Mouse (Mus musculus) inflammation-experienced regulatory T-cells, adult 6 months (primary cell): ENCODE data around the gene Apoh. TPM values are rescaled to one million over a fixed set of nuclear protein-coding genes. Genes with fewer than 3 reads are reported as not detected.

Source experiments
- ATAC-seq: one replicate; pipeline ENCODE4 v1.8.0; 2017
- polyA plus RNA-seq, 3 experiments: library from polyadenylated mRNA; unstranded; fragments of 100-300 nt; shearing (Covaris generic); gene quantifications; one replicate each; pipeline ENCODE4 v1.2.1; 2017

Apoh gene
- polyA plus RNA-seq, 3 experiments from 2014 or later, result not detected

DNA sequence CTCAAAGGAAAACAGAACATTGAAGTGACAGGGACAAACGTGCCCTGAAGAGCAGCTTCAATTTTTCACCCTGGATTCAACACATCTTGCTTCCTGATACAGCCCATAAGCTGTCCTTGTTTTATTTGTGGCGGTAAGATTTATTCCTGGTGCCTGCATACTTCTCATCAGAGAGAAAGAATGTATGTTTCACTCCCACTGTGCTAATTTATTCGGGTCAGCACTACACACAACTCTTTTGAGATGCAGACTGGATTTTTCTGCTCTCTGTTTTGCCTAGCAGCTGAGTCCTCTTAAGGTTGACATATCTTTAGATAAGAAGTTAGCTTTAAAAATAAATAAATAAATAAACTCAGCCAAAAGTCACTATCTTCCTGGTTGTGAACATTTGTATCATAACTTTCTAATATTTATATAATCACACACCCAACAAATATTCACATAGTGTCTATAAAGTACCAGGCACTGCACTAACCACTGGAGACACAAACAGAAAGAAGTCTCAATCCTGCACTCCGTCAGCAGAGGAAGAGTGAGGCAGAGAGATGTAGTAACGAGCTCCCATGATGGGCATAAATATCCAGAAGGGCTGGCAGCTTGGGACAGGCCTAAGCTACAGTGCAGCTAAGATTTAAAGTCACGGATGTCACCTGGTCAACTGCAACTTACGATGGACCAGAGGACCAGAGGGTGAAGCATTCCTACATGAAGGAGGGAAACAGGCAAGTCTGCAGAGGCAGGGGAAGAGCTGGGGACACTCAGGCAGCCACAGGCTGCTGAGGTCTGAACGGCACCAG, 9.4 kb upstream of the Apoh start:
- no peak for ATAC-seq

DNA sequence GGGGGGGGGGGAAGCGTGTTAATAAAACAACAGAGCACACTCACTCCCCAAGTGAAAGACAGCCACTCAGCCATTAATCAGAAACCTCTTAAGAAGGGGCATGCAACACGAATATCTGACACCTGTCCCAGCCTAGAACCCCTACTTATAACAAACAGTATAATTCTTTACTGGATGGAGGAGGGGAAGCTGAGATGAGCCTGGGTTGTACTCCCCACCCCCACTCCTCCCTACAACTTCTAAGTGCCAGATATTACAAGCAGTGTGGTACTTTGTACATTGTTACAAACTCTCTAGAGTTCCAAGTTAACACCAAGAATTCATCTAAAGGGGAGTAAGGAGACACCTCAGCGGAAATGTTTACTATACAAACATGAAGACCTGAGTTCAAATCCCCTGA, 8.5 kb upstream of the Apoh start:
- ATAC-seq, result no peak

DNA sequence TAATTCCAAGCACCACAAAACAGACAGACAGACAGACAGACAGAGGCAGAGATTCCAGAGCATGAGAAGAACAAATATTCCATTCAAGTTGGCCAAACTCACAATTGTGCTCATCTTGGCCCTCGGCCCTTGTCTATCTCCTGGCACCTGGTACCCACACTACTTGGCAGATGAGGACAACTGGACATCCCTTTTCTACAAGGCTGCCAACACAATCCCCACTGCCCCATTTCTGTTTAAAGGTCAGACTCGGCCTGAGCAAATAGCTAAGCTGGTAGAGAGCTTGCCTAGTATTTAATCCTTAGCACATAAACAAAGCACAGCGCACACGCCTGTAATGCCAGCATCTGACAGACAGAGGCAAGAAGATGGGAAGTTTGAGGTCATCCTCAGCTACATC, 7.6 kb upstream of the Apoh start:
- ATAC-seq, result no peak

DNA sequence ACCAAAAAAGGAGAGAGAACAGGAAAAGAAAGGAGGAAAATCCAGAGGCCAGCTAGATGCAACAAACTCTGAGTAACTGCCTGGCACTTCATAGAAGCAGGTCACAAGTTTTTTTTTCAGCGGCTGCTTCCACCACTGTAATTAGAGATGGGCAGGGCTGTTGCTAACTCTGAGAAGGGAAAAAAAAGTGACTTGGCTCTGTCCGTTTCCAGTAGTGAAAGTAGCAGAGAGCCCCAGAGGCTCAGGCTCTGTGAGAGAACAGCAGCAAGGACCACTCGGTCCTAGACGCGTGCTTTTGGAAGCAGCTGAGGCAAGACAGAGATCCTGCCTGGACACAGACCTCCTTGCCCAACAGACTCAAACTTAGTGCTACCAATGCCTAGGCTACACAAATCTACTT, 6.7 kb upstream of the Apoh start:
- ATAC-seq, result no peak

DNA sequence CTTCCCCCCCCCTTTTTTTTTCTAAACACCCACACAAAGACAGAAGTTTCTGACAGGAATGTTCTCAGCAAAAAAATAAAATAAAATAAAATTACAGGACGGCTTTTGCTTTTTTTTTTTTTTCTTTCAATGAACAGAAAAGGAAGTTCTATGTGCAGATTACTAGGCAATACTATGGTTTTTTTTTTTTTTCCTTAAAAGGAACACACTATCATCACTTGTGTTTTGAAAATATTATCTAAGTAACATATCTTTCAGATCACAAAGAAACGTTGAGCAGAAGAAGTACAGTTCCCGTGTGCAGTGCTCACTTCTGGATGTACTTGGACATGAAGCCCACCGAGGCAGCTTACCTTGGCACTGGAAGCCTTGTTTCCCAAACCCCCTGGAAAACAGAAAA, 2.9 kb upstream of the Apoh start:
- ATAC-seq, result no peak

DNA sequence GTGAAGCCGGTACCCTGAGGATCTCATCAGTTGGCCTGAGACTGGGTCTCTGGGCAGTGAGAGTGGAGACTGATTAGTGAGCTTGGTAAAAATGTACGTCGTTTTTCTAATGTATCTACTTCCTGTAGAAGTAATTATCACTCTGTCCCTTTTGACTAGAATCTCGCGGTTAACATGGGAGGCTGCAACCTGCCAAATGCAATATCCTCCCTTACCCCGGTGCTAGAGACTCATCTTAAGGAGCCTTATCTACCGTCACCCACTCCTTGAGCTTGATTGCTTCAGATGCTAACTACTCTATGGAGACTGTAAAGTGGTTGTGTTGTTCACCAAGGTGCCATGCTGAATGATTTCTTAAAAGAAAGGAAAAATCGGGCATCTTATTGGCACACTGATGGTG, 1.4 kb upstream of the Apoh start:
- ATAC-seq, result peak; percentile 49

DNA sequence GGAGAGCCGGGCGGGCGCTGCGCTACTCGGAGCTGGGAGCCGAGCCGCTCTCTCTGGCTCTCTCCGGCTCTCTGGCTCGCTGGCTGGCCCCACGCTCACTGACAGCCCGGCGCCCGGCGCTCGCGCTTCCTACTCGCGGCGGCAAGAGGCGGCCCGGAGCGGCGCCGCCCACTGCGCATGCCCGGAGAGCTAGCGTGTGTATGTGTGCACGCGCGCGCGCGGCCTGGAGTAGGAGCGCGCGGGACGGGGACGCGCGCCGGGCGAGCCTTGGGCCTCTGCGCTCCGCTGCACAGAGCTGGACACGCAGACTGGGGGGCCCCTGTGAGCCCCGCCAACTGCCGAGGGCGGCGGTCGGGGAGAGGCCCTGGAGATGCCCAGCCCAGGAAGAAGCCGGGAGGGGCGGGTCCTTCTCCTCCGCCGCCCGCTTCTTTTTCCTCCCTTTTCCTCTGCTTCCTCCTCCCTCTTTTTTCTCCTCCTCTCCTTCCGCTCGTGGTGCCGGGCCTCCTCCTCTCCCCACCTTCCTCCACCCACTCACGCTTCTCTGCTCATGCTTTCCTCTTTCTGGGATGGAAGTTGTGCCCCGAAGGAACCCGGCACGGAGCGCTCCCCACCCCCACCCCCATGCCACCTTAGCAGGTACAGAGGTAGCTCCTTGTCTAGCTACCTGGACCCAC, 772 bp downstream of the Apoh start, which contains the start of gene Prkca:
Prkca (minus strand) TSS at position 140 of the 674 bp plus-strand sequence.
- ATAC-seq, result peak; percentile 65

DNA sequence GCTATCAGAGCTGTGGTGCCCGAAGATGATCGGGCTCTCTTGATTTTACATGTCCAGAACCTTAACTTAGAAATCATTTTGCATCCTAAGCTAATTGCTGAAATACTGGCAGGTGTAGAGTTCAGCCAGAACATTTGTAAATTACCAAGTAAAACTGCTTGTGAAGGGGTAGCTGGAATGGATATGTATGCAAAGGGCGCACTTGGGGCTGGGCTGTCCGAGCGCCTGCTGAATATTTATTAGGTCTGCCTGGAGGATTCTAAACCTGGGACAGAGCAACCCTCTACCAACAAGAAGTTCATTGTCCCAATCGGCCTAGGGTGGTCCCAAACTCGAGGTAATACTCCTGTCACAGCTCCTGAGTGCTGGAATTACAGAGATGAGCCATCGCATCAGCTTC, 1.6 kb downstream of the Apoh start:
- no peak for ATAC-seq

DNA sequence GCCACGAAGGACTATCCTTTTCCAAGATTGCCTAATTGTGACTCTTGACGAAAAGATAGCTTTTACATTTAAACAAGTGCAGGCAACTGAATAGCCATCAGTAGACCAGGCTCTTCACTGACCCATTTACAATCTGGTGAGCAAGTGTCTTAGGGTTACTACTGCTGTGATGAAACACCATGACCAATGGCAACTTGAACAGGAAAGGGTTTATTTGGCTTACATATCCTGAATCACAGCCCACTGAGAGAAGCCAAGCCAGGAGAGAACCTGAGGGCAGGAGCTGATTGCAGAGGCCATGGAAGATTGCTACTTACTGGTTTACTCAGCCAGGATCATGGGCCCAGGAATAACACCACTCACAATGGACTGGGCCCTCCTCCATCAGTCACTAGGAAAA, 2.2 kb downstream of the Apoh start:
- no peak for ATAC-seq

DNA sequence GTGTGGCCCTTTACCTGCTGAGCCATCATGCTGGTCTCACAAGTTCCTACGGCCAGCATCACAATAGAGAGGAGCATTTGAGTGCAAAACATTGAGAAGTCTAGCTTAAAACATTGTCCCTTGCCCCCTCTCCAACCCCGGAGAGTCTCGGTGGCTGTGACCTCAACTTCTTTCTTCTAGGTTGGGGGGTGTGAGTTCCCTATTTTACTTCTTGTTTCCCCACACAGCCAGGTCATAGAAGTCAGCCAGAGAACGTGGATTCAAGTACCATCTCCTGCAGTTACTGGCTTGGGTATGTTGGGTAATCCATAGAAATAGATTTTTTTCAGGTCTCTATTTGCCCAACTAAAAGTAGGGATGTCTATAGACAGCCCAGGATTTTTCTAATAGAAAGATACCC, 7.6 kb downstream of the Apoh start:
- no peak for ATAC-seq

DNA sequence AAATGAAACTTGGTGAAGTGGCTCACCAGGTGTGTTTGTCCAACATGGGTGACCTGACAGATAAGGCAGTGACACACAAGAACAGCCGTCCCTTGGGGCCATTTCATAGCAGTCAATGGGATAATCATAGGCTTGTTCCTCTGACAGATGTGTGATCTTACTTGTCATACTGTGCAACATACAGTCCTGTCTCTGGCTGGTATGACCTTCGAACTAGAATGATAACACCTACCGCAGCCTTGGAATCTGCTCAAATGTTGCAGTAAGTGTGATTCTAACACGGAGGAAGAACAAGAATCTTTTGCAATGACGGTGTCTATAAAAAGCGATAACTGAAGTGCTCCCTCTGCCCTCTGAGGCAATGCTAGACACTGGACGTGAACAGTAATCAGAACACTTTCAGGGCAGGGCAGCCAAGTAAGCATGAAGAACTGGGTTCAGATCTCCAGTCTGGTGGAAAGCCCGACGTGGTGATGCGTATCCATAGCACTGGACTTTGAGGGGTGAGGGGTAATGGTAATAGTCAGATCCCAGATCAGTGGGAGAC, 9.8 kb downstream of the Apoh start:
- no peak for ATAC-seq

DNA sequence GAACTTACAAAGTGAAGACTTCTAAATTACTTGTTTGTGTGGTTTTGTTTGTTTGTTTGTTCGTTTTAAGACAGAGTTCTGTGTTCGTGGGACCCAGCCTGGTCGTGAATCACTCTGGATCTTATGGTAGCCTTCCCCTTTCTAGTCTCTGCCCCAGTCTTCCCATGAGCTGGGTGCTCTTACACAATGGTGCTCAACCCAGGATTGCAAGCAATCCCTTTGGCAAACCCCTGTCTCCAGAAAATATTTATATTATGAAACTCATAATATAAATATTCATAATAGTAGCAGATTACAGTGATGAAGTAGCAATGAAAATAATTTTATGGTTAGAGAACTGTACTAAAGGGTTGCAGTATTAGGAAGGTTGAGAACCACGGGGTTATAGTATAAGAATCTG, 12.9 kb downstream of the Apoh start:
- no peak for ATAC-seq

DNA sequence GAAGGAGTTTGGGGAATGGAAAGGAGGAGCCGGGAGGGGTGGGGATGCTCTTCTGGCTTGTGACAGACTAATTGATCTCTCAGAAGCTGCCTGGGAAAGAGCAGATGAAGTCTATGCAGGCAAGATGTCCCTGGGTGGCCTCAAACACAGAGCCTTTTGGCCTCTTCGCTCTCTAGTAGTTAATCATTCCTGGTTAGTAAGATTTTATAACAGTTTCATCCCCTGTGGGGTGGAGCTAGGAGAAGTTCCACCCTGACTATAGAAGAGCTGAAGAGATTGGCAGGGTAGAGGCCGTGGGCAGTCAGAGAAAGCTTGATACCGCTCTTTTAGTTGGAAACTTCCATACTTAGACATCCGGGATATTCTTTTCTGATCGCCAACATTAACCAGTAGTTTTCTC, 15.8 kb downstream of the Apoh start:
- ATAC-seq, result no peak

DNA sequence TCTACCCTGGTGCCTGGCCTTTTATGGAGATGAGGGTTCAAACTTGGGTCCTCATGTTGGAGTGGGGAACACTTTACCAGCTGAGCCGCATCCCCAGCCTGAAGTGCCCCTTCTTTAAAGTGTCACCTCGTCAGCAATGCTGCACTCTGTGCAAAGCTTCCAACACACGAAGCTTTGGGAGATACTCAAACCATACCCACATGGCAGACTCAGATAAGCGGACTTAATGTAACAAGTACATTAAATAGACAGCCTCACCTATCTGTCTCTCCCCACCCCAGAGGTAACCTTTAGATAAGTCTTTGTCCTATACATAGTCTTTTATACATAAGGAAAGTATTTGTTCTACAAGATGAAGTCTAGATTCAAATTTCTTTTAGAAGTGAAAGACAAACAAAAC, 17.8 kb downstream of the Apoh start:
- no peak for ATAC-seq

DNA sequence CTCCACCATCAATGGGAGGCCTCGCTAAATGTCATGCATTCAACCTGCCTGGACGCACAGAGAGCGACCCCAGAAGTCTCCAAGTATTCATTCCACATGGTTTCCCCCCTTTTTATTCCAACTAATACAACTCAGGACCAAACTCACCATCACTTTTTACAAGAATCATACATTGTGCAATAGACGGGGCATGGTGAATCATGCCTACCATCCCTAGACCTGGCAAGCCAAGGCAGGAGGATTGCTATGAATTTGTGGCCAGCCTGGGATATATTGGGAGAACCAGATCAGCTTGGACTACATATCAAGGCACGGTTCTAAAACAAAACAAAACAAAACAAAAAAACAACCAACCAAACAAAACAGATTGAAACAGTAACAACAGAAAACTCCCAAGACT, 19.8 kb downstream of the Apoh start:
- no peak for ATAC-seq

DNA sequence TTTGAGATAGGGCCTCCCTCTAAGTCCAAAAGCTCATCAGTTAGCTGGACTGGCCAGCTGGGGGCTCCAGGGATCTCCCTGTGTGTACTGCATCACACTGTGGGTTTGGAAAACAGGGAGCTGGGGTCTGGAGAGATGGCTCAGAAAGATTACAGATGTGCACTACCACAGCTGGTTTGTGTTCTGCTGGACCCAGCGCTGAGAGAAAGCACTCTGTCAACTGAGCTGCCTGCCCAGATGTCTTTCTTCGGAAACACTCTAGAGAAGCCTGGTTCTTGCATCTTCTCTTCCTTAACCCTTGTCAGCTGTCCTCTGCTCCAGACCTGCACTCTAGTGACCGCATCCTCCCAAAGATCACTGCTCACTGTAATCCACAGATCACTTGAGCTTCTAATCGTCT, 20.8 kb downstream of the Apoh start:
- ATAC-seq, result no peak

DNA sequence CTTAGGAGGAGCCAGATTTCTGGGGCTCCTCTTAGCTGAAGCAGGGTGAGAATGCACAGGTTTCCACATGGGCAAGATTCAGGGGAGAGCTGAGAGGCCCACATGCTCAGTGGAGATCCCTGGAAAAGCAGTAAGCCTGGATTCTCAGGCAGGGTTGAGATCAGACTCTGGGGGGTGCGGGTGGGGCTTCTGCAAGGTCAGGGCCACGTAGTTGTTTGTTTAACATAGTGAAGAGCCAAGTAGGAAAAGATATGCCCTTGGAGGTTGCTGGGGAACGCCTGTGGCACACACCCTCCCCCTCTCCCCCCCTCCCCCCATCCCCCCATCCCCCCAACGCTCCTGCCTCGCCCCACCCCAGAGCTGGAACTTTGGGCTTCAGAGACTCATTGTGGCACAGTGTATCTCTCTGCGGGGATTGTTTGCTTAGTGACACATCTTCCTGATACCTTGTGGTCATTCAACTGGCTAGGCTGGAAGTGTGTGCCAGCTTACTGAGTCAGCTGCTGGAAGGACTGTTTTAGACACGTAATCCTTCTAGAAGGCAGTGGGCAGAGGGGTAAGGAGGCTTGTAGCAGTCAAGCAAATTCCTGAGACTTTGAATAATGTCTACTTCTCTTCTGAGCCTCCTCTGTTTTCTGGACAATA, 21.9 kb downstream of the Apoh start:
- no peak for ATAC-seq

DNA sequence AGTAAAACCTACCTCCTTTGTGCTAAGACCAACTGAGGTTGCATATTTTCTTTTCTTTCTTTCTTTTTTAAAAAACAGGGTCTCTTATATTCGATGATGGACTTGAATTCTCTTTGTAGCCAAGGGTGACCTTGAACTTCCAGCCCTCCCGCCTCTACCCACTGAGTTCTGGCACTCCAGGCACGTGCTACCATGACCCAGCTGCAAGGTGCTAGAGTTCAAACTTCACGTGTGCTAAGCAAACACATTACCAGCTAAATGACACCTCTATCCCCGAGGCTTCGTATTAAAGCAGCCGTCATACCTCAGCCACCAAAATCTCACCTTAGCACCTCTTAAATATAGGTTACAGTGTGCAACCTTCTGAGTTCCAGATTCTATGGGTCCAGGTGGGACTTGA, 22.4 kb downstream of the Apoh start:
- ATAC-seq, result no peak

DNA sequence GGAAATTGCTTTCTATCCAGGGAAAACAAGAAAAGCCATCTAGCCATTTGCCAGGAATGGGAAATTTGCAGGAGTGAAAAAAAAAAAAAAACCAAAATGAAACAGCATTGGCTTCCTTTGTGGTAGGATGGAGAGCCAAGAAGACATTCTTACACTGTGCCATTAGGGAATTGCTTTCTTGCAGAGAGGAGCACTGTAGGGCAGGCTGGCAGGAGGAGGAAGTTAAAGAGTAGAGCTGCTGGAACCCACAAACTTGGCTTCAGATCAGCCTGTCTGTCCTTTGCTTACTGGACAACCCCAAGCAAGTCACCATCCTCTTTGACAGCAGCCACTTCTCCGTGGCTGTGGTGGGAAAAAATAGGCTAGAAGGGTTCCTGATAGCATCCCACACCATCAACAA, 23.9 kb downstream of the Apoh start:
- ATAC-seq, result no peak

DNA sequence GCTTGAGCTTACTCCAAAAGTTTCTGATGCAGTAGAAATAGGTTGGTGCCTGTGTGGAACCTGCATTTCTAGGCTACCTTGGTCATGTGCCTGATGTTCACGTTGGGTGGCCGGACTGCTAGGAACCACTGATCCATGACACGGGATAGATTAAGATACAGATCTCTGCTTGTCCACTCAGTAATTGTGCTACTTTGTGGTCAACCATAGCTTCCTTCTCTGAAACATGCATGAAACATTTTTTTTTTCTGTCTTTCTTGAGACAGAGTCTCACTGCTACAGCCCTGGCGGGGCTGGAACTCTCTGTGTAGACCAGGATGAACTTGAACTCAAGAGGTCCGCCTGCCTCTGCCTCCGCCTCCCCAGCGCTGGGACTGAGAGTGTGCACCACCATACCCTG, 33.7 kb downstream of the Apoh start:
- no peak for ATAC-seq

DNA sequence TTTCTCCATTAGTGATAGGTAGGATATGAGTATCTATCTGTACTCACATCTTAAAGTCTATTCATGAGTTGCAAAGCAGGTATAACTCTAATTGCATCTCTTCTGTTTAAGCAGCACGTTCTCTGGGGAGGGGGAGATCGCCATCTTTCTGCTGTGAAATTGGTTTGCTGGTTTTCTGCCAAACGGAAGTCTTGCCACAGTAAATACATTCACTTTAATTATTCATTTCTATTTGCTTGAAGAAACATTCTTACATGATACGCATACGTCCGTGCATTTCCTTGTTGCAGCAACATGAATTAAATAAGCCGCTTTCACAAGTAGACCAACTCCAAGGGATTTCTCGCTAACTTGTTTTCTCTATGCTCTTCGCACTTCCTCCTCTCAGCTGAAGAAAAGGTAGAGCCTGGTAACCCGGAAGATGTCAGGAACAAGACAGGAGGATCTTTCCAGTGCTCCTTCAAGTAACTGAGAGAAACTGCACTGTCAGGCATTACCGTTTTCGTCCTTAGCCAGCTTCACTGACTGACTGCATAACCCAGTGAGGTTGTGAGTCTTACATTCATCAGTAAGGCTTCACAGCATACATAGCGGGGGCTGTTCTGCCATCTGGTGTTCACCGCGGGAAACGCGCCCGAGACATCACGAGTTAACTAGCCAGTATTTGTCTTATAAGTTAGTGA, 34.7 kb downstream of the Apoh start:
- ATAC-seq, result peak; percentile 93

DNA sequence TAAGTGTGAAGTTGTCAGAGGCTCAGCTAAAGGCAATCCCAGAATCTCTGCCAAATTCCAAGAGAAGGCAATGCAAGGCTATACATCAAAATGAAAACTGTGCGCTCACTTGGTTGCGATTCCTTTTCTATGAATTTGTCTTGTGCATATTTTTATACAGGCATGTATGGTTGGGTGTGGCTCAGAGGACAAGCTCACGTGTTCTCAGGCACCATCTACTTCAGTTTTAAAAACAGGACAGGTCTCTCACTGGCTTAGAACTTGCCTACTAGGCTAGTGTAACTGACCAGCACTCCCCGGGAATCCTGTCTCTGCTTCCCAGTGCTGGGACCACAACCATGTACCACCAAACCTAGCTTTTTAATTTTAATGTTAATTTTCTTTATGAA, 35.2 kb downstream of the Apoh start:
- ATAC-seq, result no peak

DNA sequence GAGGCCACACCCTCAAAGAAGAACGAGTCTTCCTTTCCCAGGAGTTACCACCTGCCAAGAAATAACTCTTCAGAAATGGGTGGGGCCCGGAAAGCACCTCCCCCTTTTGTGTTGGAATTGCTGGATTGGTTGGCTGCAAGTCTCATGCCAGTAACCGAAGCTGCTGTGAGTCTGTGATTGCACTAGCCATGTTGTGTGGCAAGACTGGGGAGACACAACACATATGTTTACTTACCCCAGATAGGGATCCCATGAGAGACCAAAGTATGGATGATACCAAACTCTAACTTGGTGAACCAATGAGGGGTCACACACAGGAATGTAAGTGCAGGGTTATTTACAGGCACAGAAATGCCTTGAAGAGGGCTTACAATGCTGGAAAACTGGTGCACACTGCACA, 39.5 kb downstream of the Apoh start:
- ATAC-seq, result no peak
